Mouse (Mus musculus) kidney, adult 2 months (tissue): ENCODE data around the gene Nanos2.

Experiments used
- CTCF ChIP-seq: fragments of 200-500 bp; conservative IDR thresholded peaks from 2 replicates; pipeline ENCODE4 v1.5.1; 2011; ENCODE audit warnings: low read depth, mild to moderate bottlenecking, control low read depth, low read length, moderate library complexity, mixed read lengths; ENCODE audit not compliant: insufficient read depth, insufficient read length
- POLR2A ChIP-seq: fragments of 200-500 bp; IDR thresholded peaks from one replicate; pipeline ENCODE4 v1.6.1; 2011; ENCODE audit warnings: low read depth, low read length, control low read depth

- TF ChIP-seq CTCF (no peak), POLR2A (no peak)
Observed at GRCm38 (mm10) chr7:18992294-18992675, 5.1 kb downstream of the Nanos2 start.
